Mouse (Mus musculus) intestine, embryonic 14.5 days (tissue): ENCODE measurements at regions not wholly inside any gene's neighbourhood (a gene's known extent, or its start where the extent isn't known, plus 50 kb on each side); places are given as distances from the start of the nearest gene placed in this dataset.

Source experiments
- ATAC-seq: fragments of 200-750 bp; cut with Nextera tagmentation; replicated peaks from 2 replicates; pipeline ENCODE4 v1.8.0; 2017; ENCODE audit warnings: low read depth, moderate number of reproducible peaks, moderate TSS enrichment, moderate library complexity; ENCODE audit not compliant: low FRiP score, low TSS enrichment
- DNase-seq: peaks from one replicate; pipeline ENCODE4 v3.0.0-alpha.2; 2018; ENCODE audit warnings: low spot score
- H3K27ac ChIP-seq: fragments of 300-500 bp; sonication (generic); 2 replicates; pipeline ENCODE4 v1.5.1; 2014; ENCODE audit warnings: low read depth, mild to moderate bottlenecking, control low read depth
- H3K27me3 ChIP-seq: fragments of 300-500 bp; sonication (generic); replicated peaks from 2 replicates; pipeline ENCODE4 v1.6.1; 2014; ENCODE audit warnings: low read length, control low read depth; ENCODE audit not compliant: control insufficient read depth, insufficient read depth
- H3K36me3 ChIP-seq: fragments of 300-500 bp; sonication (generic); 2 replicates; pipeline ENCODE4 v1.6.1; 2014; ENCODE audit warnings: low read length, control low read depth; ENCODE audit not compliant: control insufficient read depth, insufficient read depth
- H3K4me1 ChIP-seq: fragments of 300-500 bp; sonication (generic); replicated peaks from 2 replicates; pipeline ENCODE4 v1.6.1; 2014; ENCODE audit warnings: low read length, control low read depth, mixed read lengths; ENCODE audit not compliant: control insufficient read depth, insufficient read depth
- H3K4me2 ChIP-seq: fragments of 300-500 bp; sonication (generic); 2 replicates; pipeline ENCODE4 v1.6.1; 2014; ENCODE audit warnings: low read length
- H3K4me3 ChIP-seq: fragments of 300-500 bp; sonication (generic); 2 replicates; pipeline ENCODE4 v1.5.1; 2014; ENCODE audit warnings: low read depth, low read length, control low read depth, mixed read lengths
- H3K9ac ChIP-seq: fragments of 300-500 bp; sonication (generic); 2 replicates; pipeline ENCODE4 v1.6.1; 2014; ENCODE audit warnings: mild to moderate bottlenecking, low read length
- H3K9me3 ChIP-seq: fragments of 300-500 bp; sonication (generic); 2 replicates; pipeline ENCODE4 v1.6.1; 2016; ENCODE audit warnings: low read length, control low read depth; ENCODE audit not compliant: control insufficient read depth
- WGBS: fragments of 180-500 bp; shearing (Covaris S2); extraction: QIAGEN DNeasy Blood & Tissue Kit; methylation state at CpG from one replicate; pipeline ENCODE4 v1.1.7; 2014; 5-methylcytosine and 5-hydroxymethylcytosine counted together

- ATAC-seq = no peak
- Histone ChIP-seq H3K27me3 (no peaks in the 10 kb centered on the region), H3K27ac (no peak overlapping the region), H3K36me3 (no peaks in the 10 kb centered on the region), H3K4me2 (no peak overlapping the region), H3K4me3 (no peak overlapping the region), H3K9me3 (no peaks in the 10 kb centered on the region), H3K4me1 (no peaks in the 10 kb centered on the region), H3K9ac (no peak overlapping the region)
- 91% methylated on average over 1 of the region's 1 CpGs for WGBS
- DNase-seq = no peak
Measured at GRCm38 (mm10) chr13:80502927-80503326, 380.3 kb upstream of the Arrdc3 start.

GRCm38 (mm10) chr13:80514171-80514981 lies 368.8 kb upstream of the Arrdc3 start:
- no peak overlapping the region for H3K27ac ChIP-seq
- H3K27me3 ChIP-seq = no peaks in the 10 kb centered on the region
- DNase-seq (no peak), ATAC-seq (no peak)
- no peak overlapping the region for H3K9ac ChIP-seq
- no peaks in the 10 kb centered on the region for H3K36me3 ChIP-seq
- H3K4me3 ChIP-seq = no peak overlapping the region
- WGBS = 38% methylated on average over 3 of the region's 3 CpGs
- H3K4me2 ChIP-seq = no peak overlapping the region
- no peaks in the 10 kb centered on the region for H3K9me3 ChIP-seq
- H3K4me1 ChIP-seq = no peaks in the 10 kb centered on the region

DNA sequence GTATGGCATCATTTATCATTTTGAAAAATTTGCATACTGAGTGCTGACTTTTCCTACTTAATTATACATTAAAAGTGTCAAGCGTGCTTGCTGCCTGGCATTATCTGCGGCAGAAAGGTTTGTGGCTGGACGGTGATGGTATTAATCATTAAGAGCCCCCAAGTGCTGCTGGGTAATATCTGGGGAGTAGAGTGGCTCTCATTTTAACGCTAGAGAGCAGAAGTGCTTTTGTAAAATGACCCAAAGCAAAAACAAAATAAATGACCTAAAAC lies 368.3 kb upstream of the Arrdc3 start:
- DNase-seq (no peak), ATAC-seq (no peak)
- no peaks in the 10 kb centered on the region for H3K9me3 ChIP-seq
- no peak overlapping the region for H3K9ac ChIP-seq
- 46% methylated on average over 4 of the region's 4 CpGs for WGBS
- H3K4me1 ChIP-seq = no peaks in the 10 kb centered on the region
- H3K27ac ChIP-seq = no peak overlapping the region
- H3K4me2 ChIP-seq = no peak overlapping the region
- H3K4me3 ChIP-seq = no peak overlapping the region
- H3K36me3 ChIP-seq = no peaks in the 10 kb centered on the region
- no peaks in the 10 kb centered on the region for H3K27me3 ChIP-seq

GRCm38 (mm10) chr13:80518836-80519235 lies 364.3 kb upstream of the Arrdc3 start:
- WGBS = 66% methylated on average over 1 of the region's 1 CpGs
- no peak overlapping the region for H3K4me3 ChIP-seq
- no peak for ATAC-seq

DNA sequence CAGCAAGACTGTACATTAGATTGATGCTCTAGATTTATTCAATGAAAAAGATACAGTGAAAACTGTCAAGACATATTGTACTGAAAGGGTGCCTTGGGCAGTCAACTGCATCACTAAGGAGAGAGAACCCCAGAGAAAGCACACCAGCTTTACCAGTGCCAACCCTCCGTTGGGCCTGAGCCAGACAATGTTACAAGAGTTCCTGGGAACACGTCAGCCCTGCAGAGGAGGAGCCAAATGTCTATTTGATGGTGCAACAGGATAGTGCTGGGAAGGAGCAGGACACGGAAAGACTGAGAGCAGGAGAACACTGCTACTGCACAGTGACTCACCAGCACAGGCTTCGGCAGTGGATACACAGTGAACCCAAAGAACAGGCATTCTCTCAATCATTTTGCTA lies 363.4 kb upstream of the Arrdc3 start:
- Histone ChIP-seq H3K27ac (no peak overlapping the region), H3K4me2 (no peak overlapping the region), H3K4me3 (no peak overlapping the region), H3K27me3 (no peaks in the 10 kb centered on the region), H3K9me3 (no peaks in the 10 kb centered on the region), H3K36me3 (no peaks in the 10 kb centered on the region), H3K4me1 (no peaks in the 10 kb centered on the region), H3K9ac (no peak overlapping the region)
- WGBS = 63% methylated on average over 4 of the region's 4 CpGs
- DNase-seq (no peak), ATAC-seq (no peak)

More at GRCm38 (mm10) chr13:80518836-80519235, 364.3 kb upstream of the Arrdc3 start:
- no peak for DNase-seq
- Histone ChIP-seq H3K4me1 (no peaks in the 10 kb centered on the region), H3K27me3 (no peaks in the 10 kb centered on the region), H3K9me3 (no peaks in the 10 kb centered on the region), H3K27ac (no peak overlapping the region), H3K36me3 (no peaks in the 10 kb centered on the region), H3K9ac (no peak overlapping the region), H3K4me2 (no peak overlapping the region)

- Histone ChIP-seq H3K9me3 (no peaks in the 10 kb centered on the region), H3K27me3 (no peaks in the 10 kb centered on the region), H3K4me2 (no peak overlapping the region), H3K4me1 (peaks cover 10% of the 10 kb centered on the region; the same call in 1 of the 2 replicates), H3K36me3 (no peaks in the 10 kb centered on the region), H3K4me3 (no peak overlapping the region), H3K27ac (peak overlapping the region; percentile 38; the same call in 1 of the 2 replicates), H3K9ac (no peak overlapping the region)
- 0 out of 2 replicates have a peak, but pooled peaks have one; percentile 5 for ATAC-seq
- 80% methylated on average over 1 of the region's 1 CpGs for WGBS
- no peak for DNase-seq
Measured at GRCm38 (mm10) chr13:80535755-80536350, 347.3 kb upstream of the Arrdc3 start.

DNA sequence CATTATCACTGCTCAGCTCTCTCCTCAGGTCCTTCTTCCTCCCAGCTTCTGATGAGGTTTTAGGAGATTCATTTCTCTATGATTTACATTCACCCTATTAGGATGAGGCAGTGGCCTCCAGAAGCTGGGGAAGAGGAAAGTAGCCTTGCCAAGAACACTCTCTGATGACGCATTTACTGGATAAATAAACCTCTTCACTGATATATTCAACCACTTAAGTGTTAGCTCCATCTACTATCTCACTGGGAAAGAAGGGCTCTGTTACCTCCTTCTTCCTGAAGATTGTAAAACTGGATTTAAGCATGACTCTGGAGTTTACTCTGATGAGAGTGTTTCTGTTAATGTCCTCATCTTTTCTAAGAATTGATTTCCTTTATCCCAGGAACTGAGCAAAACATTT lies 338.2 kb upstream of the Arrdc3 start:
- no peak overlapping the region for H3K4me2 ChIP-seq
- no peak for ATAC-seq
- no peak overlapping the region for H3K27ac ChIP-seq
- H3K27me3 ChIP-seq = no peaks in the 10 kb centered on the region
- no peak overlapping the region for H3K4me3 ChIP-seq
- 34% methylated on average over 1 of the region's 1 CpGs for WGBS
- H3K4me1 ChIP-seq = no peaks in the 10 kb centered on the region
- no peak for DNase-seq
- no peaks in the 10 kb centered on the region for H3K36me3 ChIP-seq
- no peaks in the 10 kb centered on the region for H3K9me3 ChIP-seq
- no peak overlapping the region for H3K9ac ChIP-seq

DNA sequence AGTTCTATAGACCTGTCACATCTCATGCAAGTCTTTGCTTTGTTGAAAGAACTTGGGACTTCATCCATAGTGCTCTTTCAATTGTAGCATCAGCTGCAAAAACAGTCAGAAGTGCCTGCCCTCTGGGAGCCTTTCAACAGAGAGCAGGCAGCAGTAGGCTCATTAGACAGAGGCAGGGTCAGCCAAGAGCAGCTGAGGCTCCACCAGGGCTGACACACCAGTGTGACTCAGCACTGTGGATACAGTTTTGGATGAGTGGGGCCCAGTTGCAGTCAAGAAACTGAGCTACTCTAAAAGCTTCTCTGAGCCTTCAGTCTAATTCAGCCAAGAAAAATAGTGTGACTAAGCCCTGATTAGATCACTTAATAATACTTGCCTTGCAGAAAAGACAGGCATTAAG lies 326.0 kb upstream of the Arrdc3 start:
- H3K4me1 ChIP-seq = no peaks in the 10 kb centered on the region
- H3K9ac ChIP-seq = no peak overlapping the region
- no peak for DNase-seq
- no peaks in the 10 kb centered on the region for H3K9me3 ChIP-seq
- H3K27me3 ChIP-seq = no peaks in the 10 kb centered on the region
- no peak for ATAC-seq
- H3K36me3 ChIP-seq = no peaks in the 10 kb centered on the region
- no peak overlapping the region for H3K4me3 ChIP-seq
- no peak overlapping the region for H3K4me2 ChIP-seq
- no peak overlapping the region for H3K27ac ChIP-seq
